Mouse (Mus musculus) cerebellum, adult 8-10 months (tissue): Measurements from ENCODE around the gene Iffo2.
"Not testable (repeated sequence)": the region's sequence is repeated elsewhere in the genome, so short reads cannot be mapped to it uniquely, and the experiment has no call there.

Experiments used
- DNase-seq: peaks from one replicate; pipeline ENCODE4 v3.0.0; 2022

Gene Iffo2

GRCm38 (mm10) chr4:139530248-139530647, at the start of gene Iffo2:
TSS of gene Iffo2 (plus strand) at chr4:139530548.
- not testable (repeated sequence) for DNase-seq

GRCm38 (mm10) chr4:139481400-139481799, 48.9 kb upstream of the Iffo2 start:
- DNase-seq: no peak

GRCm38 (mm10) chr4:139483461-139484105, 46.8 kb upstream of the Iffo2 start:
- DNase-seq: no peak

- DNase-seq: no peak
Measured at GRCm38 (mm10) chr4:139484496-139484895, 45.9 kb upstream of the Iffo2 start.

- no peak for DNase-seq
Measured at GRCm38 (mm10) chr4:139487085-139487484, 43.3 kb upstream of the Iffo2 start.

- DNase-seq: no peak
Measured at GRCm38 (mm10) chr4:139488325-139488724, 42.0 kb upstream of the Iffo2 start.

GRCm38 (mm10) chr4:139489946-139490345, 40.4 kb upstream of the Iffo2 start:
- peak; percentile 75 for DNase-seq

- no peak for DNase-seq
Measured at GRCm38 (mm10) chr4:139490413-139491055, 39.8 kb upstream of the Iffo2 start.

GRCm38 (mm10) chr4:139491541-139492170, 38.7 kb upstream of the Iffo2 start:
- no peak for DNase-seq

- no peak for DNase-seq
Measured at GRCm38 (mm10) chr4:139492258-139492833, 38.0 kb upstream of the Iffo2 start.

- peak; percentile 68 for DNase-seq
Measured at GRCm38 (mm10) chr4:139493227-139494025, 36.9 kb upstream of the Iffo2 start.

GRCm38 (mm10) chr4:139500814-139501213, 29.5 kb upstream of the Iffo2 start:
- DNase-seq: no peak

GRCm38 (mm10) chr4:139501702-139502101, 28.6 kb upstream of the Iffo2 start:
- no peak for DNase-seq

- DNase-seq: no peak
Measured at GRCm38 (mm10) chr4:139503919-139504318, 26.4 kb upstream of the Iffo2 start.

- DNase-seq: no peak
Measured at GRCm38 (mm10) chr4:139505716-139506115, 24.6 kb upstream of the Iffo2 start.

GRCm38 (mm10) chr4:139506727-139507126, 23.6 kb upstream of the Iffo2 start:
- DNase-seq: no peak

- no peak for DNase-seq
Measured at GRCm38 (mm10) chr4:139509069-139509468, 21.3 kb upstream of the Iffo2 start.

GRCm38 (mm10) chr4:139511557-139511956, 18.8 kb upstream of the Iffo2 start:
- no peak for DNase-seq

GRCm38 (mm10) chr4:139512985-139513384, 17.4 kb upstream of the Iffo2 start:
- no peak for DNase-seq

- DNase-seq: no peak
Measured at GRCm38 (mm10) chr4:139519221-139519620, 11.1 kb upstream of the Iffo2 start.

- no peak for DNase-seq
Measured at GRCm38 (mm10) chr4:139521926-139522325, 8.4 kb upstream of the Iffo2 start.

GRCm38 (mm10) chr4:139526475-139526874, 3.9 kb upstream of the Iffo2 start:
- no peak for DNase-seq

- DNase-seq: no peak
Measured at GRCm38 (mm10) chr4:139532081-139532480, 1.7 kb downstream of the Iffo2 start.
